Mouse (Mus musculus) intestine, embryonic 15.5 days (tissue): ENCODE measurements around the gene Fyb. TPM values are rescaled to one million over a fixed set of nuclear protein-coding genes. Genes with fewer than 3 reads are reported as not detected.

Experiments used
- ATAC-seq: fragments of 200-750 bp; cut with Nextera tagmentation; 2 replicates; pipeline ENCODE4 v1.8.0; 2017; ENCODE audit warnings: moderate TSS enrichment, moderate library complexity
- H3K27ac ChIP-seq: fragments of 300-500 bp; sonication (generic); 2 replicates; pipeline ENCODE4 v1.5.1; 2015; ENCODE audit warnings: mild to moderate bottlenecking, inconsistent platforms
- H3K27me3 ChIP-seq: fragments of 300-500 bp; sonication (generic); replicated peaks from 2 replicates; pipeline ENCODE4 v1.6.1; 2015; ENCODE audit warnings: inconsistent platforms
- H3K36me3 ChIP-seq: fragments of 300-500 bp; sonication (generic); 2 replicates; pipeline ENCODE4 v1.6.1; 2015; ENCODE audit warnings: inconsistent platforms
- H3K4me1 ChIP-seq: fragments of 300-500 bp; sonication (generic); replicated peaks from 2 replicates; pipeline ENCODE4 v1.6.1; 2015; ENCODE audit warnings: inconsistent platforms
- H3K4me2 ChIP-seq: fragments of 300-500 bp; sonication (generic); replicated peaks from 2 replicates; pipeline ENCODE4 v1.6.1; 2015; ENCODE audit warnings: mild to moderate bottlenecking, inconsistent platforms
- H3K4me3 ChIP-seq: fragments of 300-500 bp; sonication (generic); replicated peaks from 2 replicates; pipeline ENCODE4 v1.5.1; 2015; ENCODE audit warnings: inconsistent platforms
- H3K9ac ChIP-seq: fragments of 300-500 bp; sonication (generic); 2 replicates; pipeline ENCODE4 v1.6.1; 2015; ENCODE audit warnings: inconsistent platforms
- H3K9me3 ChIP-seq: fragments of 300-500 bp; sonication (generic); 2 replicates; pipeline ENCODE4 v1.6.1; 2016; ENCODE audit warnings: inconsistent platforms
- WGBS: fragments of 180-500 bp; shearing (Covaris S2); methylation state at CpG from one replicate; pipeline ENCODE4 v1.1.7; 2015; 5-methylcytosine and 5-hydroxymethylcytosine counted together
- polyA plus RNA-seq: library from polyadenylated mRNA; unstranded; fragments of >200 nt; fragmentation: Nextera tagmentation; extraction: Ambion mirVana; gene quantifications from 2 replicates; pipeline ENCODE4 v1.2.1, GENCODE M21; 2015

Gene Fyb
- polyA plus RNA-seq, 1 experiment from 2014 or later, result 8.6 TPM

- no peaks in the 10 kb centered on the region for H3K9me3 ChIP-seq
- H3K27ac ChIP-seq, result peak within 1 kb of the TSS; percentile 96
- H3K36me3 ChIP-seq, result no peaks in the 10 kb centered on the region
- peak within 1 kb of the TSS; percentile 85 for H3K4me2 ChIP-seq
- no peaks in the 10 kb centered on the region for H3K27me3 ChIP-seq
- peak within 1 kb of the TSS; percentile 92 for H3K4me3 ChIP-seq
- ATAC-seq, result peak; percentile 91
- H3K4me1 ChIP-seq, result peaks cover 10% of the 10 kb centered on the region; the same call in 1 of the 2 replicates
- under 1% methylated on average over 66 of the region's 82 CpGs for WGBS
- peak within 1 kb of the TSS; percentile 93 for H3K9ac ChIP-seq
These were observed 185.4 kb downstream of the Fyb start, which contains the start of gene Rictor for GRCm38 (mm10) chr15:6707936-6708525. Rictor (plus strand) TSS chr15:6708379.

GRCm38 (mm10) chr15:6708526-6709441 lies 186.1 kb downstream of the Fyb start:
- H3K4me3 ChIP-seq, result peak overlapping the region; percentile 92
- peak; percentile 78 for ATAC-seq
- no peaks in the 10 kb centered on the region for H3K27me3 ChIP-seq
- H3K4me1 ChIP-seq, result peaks cover 11% of the 10 kb centered on the region; the same call in 1 of the 2 replicates
- H3K4me2 ChIP-seq, result peak overlapping the region; percentile 85
- peak overlapping the region; percentile 96 for H3K27ac ChIP-seq
- H3K36me3 ChIP-seq, result no peaks in the 10 kb centered on the region
- under 1% methylated on average over 83 of the region's 89 CpGs for WGBS
- no peaks in the 10 kb centered on the region for H3K9me3 ChIP-seq
- H3K9ac ChIP-seq, result peak overlapping the region; percentile 93

GRCm38 (mm10) chr15:6709618-6710017 lies 187.0 kb downstream of the Fyb start:
- Histone ChIP-seq H3K27ac (no peak overlapping the region), H3K4me3 (peak overlapping the region; percentile 92), H3K4me1 (peaks cover 15% of the 10 kb centered on the region; the same call in 1 of the 2 replicates), H3K36me3 (no peaks in the 10 kb centered on the region), H3K27me3 (no peaks in the 10 kb centered on the region), H3K9me3 (no peaks in the 10 kb centered on the region), H3K9ac (peak overlapping the region; percentile 93), H3K4me2 (peak overlapping the region; percentile 85)
- ATAC-seq, result no peak
- whole genome bisulfite sequencing, result 26% methylated on average over 8 of the region's 8 CpGs

GRCm38 (mm10) chr15:6710341-6710740 lies 187.7 kb downstream of the Fyb start:
- H3K4me2 ChIP-seq, result peak overlapping the region; percentile 85; the same call in 1 of the 2 replicates
- ATAC-seq, result no peak
- H3K9me3 ChIP-seq, result no peaks in the 10 kb centered on the region
- H3K9ac ChIP-seq, result no peak overlapping the region
- no peaks in the 10 kb centered on the region for H3K27me3 ChIP-seq
- no peak overlapping the region for H3K27ac ChIP-seq
- peaks cover 17% of the 10 kb centered on the region; the same call in 1 of the 2 replicates for H3K4me1 ChIP-seq
- H3K4me3 ChIP-seq, result no peak overlapping the region
- no peaks in the 10 kb centered on the region for H3K36me3 ChIP-seq
- WGBS, result 71% methylated on average over 7 of the region's 7 CpGs

GRCm38 (mm10) chr15:6711226-6711625 lies 188.6 kb downstream of the Fyb start:
- 79% methylated on average over 7 of the region's 7 CpGs for whole genome bisulfite sequencing
- peaks cover 17% of the 10 kb centered on the region; the same call in 1 of the 2 replicates for H3K4me1 ChIP-seq
- no peaks in the 10 kb centered on the region for H3K27me3 ChIP-seq
- no peak overlapping the region for H3K9ac ChIP-seq
- no peak for ATAC-seq
- H3K27ac ChIP-seq, result no peak overlapping the region
- H3K36me3 ChIP-seq, result no peaks in the 10 kb centered on the region
- H3K4me3 ChIP-seq, result no peak overlapping the region
- no peak overlapping the region for H3K4me2 ChIP-seq
- H3K9me3 ChIP-seq, result no peaks in the 10 kb centered on the region

Other genes with a start within 250 kb of the Fyb start
- gene Dab2, start 223.1 kb upstream of the Fyb start, polyA plus RNA-seq, result 43.6 and 51.2 TPM in 2 replicates
- gene C9, start 77.5 kb upstream of the Fyb start, polyA plus RNA-seq, result 2.9 and 4.2 TPM in 2 replicates
- 32.6 and 36.9 TPM in 2 replicates for gene Rictor, start 185.5 kb downstream of the Fyb start, polyA plus RNA-seq